Mouse (Mus musculus): ENCODE measurements around the gene Hs6st3.

Hs6st3 gene

DNA sequence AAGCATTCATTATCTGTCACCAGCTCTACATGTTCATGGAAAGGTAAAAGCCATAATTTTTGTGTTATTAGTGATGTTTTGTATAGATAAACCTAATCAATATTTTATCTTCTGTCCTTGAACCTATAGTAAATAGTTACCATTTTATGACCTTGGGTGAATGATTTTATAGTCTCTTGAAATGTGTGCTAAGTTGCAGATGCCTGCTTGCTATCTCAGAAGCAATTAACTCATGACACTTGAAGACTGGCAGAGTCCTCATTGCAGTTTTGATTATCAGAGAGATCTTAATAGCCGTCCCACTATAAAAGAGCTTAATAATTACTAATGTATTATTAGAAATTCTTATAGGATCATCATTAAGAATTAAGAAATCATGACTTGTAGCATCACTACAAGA, 491.0 kb downstream of the Hs6st3 start:
- DNase-seq (ENCODE audit: extremely low spot score, low read depth, low spot score), result no peak

DNA sequence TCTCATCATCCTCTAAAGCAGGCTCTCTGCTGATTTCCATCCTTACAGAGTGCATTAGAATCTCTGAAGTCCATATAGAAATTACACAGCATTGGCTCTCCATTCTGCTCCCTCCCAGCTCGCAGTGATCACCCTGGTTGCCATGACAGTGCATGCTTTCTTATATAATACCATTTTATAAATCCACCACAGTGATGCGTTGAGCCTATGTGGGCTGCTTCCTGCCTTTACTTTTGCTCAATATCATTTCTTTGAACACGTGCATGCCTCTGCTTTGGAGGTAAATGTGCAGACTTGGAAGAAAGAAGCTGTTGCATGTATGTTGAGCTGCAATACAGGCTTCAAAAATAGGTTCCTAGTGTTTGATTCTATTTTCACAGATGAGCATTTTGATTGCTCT, 494.9 kb downstream of the Hs6st3 start:
- no peak for DNase-seq (ENCODE audit: extremely low spot score, low read depth, low spot score)

DNA sequence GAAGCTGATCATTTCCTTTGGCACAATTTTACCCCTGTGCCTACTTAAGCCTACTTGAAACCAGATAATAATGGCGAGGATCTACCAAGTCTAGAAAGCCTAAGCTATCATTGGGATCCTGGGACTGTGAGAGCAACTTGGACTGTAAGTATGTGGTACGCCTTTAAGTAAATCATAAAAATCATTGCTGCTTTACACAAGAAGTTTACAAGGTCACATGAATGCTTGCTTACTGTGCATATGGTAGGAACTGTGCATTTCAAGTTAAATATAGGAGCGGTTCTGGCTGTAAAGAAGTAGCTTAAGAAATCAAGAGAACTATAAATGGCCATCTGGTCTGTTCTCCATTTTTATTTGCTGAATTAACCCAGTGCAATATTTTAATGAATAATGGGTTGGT, 495.5 kb downstream of the Hs6st3 start:
- DNase-seq (ENCODE audit: extremely low spot score, low read depth, low spot score), result no peak

DNA sequence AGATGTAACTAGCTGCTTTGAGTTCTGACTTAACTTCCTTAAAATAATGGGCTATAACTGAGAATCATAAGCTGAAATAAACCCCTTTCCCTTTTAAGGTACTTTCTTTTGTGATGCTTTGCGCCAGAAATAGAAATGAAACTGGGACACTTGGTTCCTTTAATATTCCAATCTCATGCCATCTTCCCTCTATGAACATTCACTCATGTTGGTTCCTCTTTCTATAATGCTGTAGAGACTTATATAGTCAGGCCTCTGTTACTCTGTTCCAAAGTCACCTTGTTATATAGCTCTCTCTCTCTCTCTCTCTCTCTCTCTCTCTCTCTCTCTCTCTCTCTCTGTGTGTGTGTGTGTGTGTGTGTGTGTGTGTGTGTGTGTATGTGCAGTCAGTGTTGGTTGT, 504.7 kb downstream of the Hs6st3 start:
- DNase-seq (ENCODE audit: extremely low spot score, low read depth, low spot score), result no peak

DNA sequence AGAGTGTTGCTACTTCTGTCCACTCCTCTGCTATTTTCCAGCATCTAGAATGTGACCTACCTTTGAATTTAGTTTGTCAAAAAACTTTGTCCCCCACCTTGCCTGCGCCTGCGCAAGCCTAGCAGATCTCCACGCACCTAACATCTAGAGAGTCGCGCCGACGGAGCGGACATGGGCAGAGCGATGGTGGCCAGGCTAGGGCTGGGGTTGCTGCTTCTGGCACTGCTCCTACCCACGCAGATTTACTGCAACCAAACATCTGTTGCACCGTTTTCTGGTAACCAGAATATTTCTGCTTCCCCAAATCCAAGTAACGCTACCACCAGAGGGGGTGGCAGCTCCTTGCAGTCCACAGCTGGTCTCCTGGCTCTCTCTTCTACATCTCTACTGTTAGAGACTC, 505.7 kb downstream of the Hs6st3 start:
- DNase-seq (ENCODE audit: extremely low spot score, low read depth, low spot score), result no peak

DNA sequence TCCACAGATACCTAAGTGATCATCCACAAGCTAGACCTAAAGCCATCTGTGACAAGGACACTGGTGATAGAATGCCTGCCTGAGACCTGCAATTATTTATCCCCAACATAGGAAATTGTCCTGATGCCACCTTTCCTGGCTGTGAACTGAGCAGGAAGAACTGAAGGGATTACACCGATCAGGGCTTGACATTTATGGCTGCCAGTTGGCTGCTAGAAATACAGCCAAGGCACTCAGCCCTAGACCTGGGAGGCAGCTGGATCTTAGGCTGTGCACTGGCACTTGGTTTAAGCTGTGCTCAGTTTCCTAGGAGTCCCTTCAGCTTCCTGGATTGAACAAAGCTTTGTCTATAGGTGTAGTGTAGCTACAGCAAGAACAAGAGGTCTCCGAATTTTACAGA, 518.8 kb downstream of the Hs6st3 start:
- no peak for DNase-seq (ENCODE audit: extremely low spot score, low read depth, low spot score)

DNA sequence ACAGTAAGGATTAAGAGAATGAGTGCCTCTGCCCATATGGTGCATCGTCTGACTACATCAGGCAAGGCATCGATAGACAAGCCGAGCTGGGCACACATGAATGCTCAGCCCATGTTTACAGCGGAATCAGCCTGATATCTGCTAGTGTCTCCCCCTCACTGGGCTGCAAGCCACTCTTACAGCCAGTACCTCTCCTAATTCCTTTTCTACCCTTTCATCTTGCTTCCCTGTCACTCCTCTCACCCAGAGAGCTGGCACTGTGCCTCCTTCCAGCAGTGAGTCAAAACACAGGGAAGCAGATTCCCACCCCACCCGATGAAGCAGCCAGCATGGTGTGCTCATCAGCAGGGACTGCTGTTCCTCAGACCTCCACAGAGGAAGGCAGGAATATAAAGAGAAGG, 527.6 kb downstream of the Hs6st3 start:
- no peak for DNase-seq (ENCODE audit: extremely low spot score, low read depth, low spot score)

DNA sequence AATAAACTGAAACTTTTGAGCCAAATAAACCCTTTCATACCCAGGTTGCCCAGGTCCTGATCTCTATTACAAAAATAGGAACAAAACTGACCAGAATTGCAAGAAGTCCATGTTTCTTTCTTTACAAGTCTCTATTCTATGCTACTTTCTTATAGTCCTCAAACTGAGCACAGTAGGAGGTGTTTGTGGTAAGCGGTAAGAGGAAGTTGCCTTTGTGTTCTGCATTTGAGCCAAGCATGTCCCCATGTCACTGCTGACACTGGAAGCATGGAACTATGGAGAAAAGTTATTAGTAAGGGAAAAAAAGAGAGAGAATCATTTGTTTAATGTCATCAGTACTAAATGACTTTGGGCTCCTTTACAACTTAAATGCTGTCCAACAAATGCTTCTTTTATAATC, 529.3 kb downstream of the Hs6st3 start:
- no peak for DNase-seq (ENCODE audit: extremely low spot score, low read depth, low spot score)

DNA sequence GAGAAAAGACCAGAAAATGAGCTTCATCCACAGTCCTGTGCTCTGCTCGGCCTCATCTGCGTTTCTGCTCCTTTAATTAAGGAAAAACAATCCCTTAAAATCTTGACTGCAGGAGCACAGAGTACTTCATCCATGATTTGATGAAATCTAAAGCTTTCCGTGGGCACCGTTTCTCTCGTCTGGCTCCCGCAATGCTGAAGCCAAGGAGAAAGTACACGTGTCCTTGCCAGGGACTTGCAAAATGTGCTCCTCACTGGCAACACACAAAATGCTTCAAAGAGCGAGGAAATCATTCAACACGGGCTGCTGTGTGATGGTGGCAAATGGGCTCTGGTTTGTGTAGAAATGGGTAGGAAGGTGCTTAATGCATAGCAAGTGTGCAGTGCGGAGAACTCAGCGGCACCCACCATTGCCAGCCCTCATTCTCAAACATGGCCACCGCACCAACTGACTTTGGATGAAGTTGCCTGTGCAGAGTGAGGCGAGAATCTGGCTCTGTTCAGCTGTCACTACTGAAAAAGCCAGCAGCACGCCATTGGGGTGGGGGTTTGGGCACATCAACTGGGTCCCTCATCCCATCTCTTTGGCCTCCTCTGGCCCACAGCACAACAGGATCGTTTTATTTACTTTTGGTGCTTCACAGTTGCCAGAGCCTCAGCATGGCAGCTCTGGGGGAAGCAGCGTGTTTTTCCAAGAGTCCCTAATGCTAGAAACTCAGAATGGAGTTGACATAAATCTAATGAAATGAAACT, 532.9 kb downstream of the Hs6st3 start:
- no peak for DNase-seq (ENCODE audit: extremely low spot score, low read depth, low spot score)

DNA sequence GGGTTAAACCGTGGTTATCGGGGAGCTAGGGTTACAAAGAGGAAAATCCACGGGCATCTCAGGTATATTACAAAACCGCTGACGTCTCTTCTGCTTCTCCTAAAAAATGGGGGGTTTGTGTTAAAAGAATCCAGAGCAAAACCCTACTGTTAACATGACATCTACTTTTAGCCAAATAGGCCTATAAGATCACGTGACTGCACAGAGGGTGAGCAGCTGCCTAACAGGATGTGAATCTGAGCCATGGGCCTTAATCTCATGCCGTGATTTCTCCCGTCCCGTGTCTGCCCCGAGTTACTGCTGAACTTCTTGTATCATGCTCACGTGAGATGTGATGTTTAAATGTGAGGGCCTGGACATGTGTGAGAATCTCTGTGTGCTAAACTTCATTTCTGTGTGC, 540.4 kb downstream of the Hs6st3 start:
- DNase-seq (ENCODE audit: extremely low spot score, low read depth, low spot score), result no peak

DNA sequence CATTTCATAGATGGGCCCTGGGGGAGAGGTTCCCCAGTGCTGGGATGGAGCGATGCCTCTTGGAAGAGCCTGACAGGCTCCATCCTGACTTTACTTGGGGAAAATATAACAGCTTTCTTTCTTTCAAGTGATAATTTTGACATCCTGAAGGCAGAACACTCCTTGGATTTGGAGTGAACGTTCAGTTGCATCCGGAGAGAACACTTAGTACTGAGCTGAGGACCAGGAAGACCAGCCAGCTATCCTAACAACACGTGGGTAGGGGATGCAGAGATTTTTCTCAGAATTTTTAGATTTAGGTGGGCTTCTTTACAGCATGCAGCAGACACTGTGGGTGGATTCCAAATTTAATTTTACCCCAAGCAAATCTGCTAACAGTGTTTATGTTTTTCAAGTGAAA, 541.9 kb downstream of the Hs6st3 start:
- DNase-seq (ENCODE audit: extremely low spot score, low read depth, low spot score), result no peak

DNA sequence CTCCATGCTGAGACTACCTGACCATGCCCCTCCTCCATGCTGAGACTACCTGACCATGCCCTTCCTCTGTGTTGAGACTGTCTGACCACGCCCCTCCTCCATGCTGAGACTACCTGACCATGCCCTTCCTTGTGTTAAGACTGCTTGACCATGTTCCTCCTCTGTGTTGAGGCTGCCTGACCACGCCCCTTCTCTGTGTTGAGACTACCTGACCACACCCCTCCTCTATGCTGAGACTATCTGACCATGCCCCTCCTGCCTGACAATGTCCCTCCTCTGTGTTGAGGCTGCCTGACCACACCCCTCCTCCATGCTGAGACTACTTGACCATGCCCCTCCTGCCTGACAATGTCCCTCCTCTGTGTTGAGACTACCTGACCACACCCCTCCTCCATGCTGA, 549.7 kb downstream of the Hs6st3 start:
- DNase-seq (ENCODE audit: extremely low spot score, low read depth, low spot score), result no peak

DNA sequence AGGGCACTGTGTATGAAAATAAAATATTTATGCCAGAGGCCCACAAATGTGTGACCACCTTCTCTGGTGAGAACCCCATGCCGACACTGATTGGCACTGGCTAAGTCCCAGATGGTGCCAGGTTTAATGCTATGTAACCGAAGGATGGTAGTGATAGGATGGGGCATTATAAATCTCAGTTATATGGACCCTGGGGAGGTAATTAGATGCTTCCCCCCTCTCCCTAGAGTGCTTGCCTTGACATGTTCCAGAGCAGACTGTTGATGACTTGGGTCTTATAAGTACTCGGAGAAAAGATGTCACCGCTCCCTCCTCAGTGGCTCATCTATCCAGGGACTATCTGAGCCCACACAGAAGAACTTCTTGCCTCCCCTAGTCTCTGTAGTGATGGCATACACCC, 561.8 kb downstream of the Hs6st3 start:
- DNase-seq (ENCODE audit: extremely low spot score, low read depth, low spot score), result no peak

DNA sequence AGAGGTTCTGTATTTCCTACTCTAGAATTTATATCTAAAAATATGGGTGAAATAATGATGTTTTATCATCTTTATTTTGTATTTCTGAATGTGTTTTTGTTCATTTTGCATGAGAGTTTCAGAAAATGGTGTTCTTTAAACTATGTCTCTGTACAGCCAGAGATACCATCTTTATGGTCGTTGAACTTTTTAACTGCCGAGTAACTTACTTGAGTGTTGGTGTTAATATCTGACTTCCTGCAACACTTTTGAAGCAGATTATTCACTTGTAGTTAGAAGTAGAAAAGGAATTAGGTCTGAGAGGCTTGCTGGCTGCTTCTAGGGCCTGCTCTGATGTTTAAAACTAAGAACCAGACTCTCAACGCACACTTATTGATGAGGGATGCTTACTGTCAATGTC, 576.6 kb downstream of the Hs6st3 start:
- no peak for DNase-seq (ENCODE audit: extremely low spot score, low read depth, low spot score)

DNA sequence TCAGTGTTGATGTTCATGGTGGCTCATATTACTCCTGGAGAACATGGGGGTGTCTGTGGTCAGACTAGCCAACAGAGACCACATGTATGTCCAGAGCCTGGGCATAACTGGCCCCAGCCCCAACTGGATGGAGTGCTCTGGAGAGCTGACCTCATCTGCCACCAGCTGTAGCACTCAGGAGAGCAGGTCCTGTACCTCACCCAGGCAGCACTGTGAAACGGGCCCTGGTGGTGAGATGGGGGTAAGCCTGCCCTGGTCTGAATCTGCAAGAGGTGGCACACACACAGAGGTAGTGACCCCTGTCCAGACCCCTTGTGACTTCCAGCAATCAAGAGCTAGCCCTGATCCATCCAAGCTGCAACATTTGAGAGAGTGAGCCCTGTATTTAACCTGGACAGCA, 579.2 kb downstream of the Hs6st3 start:
- DNase-seq (ENCODE audit: extremely low spot score, low read depth, low spot score), result no peak

DNA sequence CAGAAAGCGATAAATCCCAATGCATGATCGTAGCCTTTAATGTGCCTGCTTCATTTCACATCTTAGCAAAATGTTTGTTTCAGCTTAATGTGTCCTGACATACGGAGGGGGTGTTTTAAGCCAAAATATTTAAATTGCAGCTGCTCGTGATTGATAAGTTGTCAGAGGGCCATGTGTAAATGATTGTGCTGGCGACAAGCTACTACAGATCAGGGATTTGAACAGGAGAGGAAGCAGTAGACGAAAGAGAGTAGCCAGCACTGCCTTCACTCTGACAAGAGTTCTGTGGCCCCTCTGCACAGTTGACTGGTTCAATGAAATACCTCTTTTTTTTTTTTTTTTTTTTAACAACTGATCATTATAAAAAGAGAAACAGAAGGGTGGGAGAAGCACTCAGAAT, 587.0 kb downstream of the Hs6st3 start:
- DNase-seq (ENCODE audit: extremely low spot score, low read depth, low spot score), result no peak

DNA sequence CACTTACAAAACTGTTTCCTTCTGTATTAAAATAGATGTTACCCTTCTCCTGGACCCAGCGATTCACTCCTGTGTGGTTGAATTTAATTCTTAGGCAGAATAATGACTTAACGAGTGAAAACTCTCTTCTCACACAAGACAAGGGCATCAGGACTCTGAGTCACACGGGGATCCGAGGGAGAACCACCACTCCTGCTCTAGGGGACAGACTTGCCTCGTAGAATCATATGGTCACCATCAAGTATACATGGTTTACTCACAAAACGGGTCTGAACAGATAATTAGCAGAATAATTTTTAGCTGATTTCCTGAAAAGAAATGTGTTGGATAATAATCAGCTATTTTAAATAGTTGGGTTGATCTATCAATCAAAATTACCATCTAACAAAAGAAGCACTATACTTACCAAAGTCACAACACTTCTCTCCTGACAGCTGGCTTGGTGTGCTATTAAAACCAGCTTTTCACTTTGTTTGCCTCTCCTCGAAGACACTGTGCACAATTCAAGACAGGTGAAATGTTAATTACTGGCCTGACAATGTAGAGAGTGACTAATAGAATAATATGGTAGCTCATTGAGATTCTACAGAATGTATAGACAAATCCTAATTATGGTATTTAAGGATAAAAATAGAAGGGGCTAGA, 593.4 kb downstream of the Hs6st3 start:
- DNase-seq (ENCODE audit: extremely low spot score, low read depth, low spot score), result no peak

DNA sequence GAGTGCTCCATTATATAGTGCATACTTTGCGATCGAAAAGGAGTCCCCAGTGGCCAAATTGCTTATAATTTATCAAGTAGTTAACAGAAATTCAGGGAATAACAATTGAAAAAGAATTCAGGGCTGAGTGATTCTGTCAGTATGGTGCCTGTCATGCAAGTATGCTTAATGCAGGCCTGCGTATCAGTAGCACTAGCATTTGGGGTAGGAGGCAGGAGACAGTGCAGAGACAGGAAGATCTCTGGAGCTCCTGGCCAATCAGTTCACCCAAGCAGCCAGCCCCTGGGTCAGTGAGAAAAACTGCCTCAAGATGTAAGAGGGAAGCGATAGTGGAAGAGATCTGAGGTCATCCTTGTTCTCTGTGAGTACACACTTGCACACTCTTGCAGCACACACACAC, 594.1 kb downstream of the Hs6st3 start:
- no peak for DNase-seq (ENCODE audit: extremely low spot score, low read depth, low spot score)

DNA sequence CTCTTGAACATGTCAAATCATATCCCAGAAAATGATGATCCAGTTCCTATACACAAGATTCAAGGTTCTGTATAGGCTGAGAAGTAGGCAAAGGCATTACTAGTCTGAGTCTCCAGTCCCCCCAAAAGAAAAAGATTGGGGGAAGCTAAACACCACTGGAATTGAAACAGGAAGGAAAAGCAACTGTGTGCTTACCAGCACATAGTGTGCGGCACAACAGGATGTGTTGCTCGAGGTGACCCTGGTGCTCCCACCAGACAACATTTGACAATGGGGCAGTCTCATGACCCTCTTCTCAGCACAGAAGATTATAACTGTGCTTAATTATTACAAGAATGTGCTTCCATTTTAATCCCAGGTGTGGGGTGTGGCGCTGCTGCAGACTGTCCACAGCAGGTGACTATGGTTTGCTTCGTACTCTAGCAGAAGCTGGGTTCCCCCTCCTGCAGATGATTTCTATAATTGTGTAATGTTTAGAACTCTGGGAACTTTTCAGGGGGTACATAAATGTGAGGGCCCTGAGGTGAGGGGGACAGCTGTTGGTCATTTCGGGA, 599.3 kb downstream of the Hs6st3 start:
- DNase-seq (ENCODE audit: extremely low spot score, low read depth, low spot score), result no peak

DNA sequence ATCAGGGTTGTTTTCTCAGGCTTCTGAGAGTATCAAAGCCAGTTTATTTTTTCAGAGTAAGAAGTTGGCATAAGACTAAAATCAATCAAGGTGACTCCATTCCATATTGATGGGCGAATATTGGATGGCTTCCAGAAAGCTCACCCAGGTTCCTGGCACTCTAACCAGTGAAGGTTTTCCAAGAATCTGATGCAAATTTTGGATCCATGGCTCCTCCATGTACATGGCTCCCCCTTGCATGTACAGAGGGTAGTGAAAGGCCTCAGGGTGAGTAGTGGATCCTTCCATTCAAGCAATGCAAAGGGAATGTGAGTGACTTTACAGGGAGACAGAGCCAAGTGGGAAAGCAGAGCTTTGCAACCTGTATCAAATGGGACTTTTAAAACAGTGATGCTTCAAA, 603.6 kb downstream of the Hs6st3 start:
- no peak for DNase-seq (ENCODE audit: extremely low spot score, low read depth, low spot score)

DNA sequence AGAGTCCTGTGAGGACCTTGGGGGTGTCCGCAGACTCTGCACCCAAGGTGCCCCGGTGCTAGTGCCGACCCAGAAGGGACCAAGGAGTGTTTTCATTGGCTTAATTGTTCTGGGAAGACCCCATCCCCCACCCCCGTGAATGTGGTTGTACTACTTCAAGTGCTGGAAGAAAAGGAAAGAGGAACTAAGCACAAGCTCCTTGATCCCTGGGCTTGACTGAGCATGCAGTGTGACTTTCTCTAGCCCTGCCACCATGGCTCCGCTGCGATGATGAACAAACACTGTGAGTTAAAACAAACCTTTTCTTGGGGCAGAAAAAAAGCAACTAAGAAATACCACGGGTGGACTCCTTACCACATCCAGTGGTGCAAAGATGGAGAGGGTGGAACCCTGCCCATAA, 623.2 kb downstream of the Hs6st3 start:
- DNase-seq (ENCODE audit: extremely low spot score, low read depth, low spot score), result no peak

DNA sequence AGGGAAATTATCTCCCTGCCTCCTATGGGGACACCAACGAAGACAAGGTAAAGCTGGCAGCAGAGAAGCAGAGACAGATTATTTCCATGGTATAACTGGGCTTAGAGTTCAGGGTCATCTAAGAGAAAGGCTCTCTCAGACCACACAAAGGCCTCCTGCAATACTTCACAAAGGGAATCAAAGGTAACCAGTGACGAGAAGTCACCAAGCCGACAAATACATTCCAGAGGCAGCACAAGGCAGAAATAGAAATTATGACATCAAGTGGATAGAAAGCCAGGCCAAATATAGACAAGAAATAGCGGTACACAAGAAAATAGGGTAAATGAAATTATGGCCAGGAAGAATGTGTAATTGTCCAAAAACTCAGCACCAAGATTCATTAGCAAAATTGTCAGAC, 633.9 kb downstream of the Hs6st3 start:
- no peak for DNase-seq (ENCODE audit: extremely low spot score, low read depth, low spot score)

DNA sequence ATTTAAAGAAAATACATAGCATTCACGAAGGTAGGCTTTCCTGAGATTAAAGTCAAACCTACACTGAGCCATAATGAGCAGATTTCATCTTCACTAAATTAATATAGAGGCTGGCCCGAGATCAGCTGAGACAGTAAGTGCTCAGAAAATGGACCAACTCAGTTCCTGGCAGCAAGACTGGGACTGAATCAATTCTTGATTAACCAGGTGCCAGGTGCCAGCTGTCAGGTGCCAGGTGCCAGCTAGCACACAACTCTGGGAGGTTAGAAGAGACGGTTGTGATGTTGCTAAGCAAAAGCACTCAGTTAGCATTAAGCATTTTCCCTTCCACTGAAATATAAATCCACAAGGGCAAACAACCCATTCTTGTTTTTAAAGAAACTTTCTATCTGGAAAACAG, 638.1 kb downstream of the Hs6st3 start:
- no peak for DNase-seq (ENCODE audit: extremely low spot score, low read depth, low spot score)
